Mouse (Mus musculus) right cerebral cortex, postnatal 4 days (tissue): ENCODE measurements around the gene Olfr287.

Experiments used
- DNase-seq: peaks from one replicate; pipeline ENCODE4 v3.0.0-alpha.2; 2022

Gene Olfr287

GRCm38 (mm10) chr15:98220877-98221276 lies at the start of gene Olfr287, which contains the start of gene Gm44579:
Gene Olfr287, minus strand, starts transcription at chr15:98221056.
Gene Gm44579, minus strand, starts transcription at chr15:98220977.
- DNase-seq = no peak

DNA sequence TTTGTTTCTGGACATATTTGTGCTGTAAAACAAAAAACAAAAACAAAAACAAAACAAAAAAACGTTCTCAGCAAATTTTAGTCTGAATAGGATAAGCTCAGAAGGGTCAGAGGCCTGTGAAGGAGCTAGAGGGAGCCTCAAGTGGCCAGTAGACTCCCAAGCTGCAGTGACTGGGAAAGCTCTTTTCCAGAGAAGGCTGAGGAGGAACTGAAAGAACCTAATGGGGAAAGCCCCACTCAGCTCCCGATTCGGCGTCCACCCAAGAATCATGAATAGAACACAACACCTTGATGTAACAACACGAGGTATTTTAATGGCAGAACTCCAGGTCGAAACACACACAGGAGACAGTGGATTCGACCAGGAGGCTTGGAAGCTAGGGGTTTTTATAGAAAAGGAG lies 36.9 kb upstream of the Olfr287 start:
- DNase-seq = no peak

DNA sequence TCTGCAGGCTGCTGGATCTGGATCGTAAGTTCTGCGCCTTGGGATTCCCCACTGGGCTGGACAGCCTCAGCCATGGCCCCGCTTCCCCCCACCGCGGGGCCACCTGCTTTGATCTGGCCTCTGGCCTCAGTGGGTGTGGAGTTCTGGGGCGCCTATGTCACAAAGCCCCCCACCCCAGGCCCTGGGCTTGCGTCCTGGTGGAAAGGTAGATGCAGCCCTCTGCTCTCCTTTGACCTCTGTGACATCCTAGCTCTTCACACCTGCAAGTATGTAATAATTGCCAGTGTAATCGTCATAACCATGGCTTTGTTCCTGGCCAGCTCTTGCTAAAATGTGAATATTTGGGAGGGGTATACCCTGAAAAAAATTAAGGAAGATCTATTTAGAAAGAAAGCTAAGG lies 36.3 kb upstream of the Olfr287 start, which contains the start of gene H1fnt:
Gene H1fnt, minus strand, starts transcription at position 101 of the 400 bp plus-strand sequence.
- no peak for DNase-seq

- DNase-seq = no peak
These were observed 35.4 kb upstream of the Olfr287 start for GRCm38 (mm10) chr15:98256271-98256670.

GRCm38 (mm10) chr15:98235442-98235841 lies 14.6 kb upstream of the Olfr287 start:
- DNase-seq = no peak

DNA sequence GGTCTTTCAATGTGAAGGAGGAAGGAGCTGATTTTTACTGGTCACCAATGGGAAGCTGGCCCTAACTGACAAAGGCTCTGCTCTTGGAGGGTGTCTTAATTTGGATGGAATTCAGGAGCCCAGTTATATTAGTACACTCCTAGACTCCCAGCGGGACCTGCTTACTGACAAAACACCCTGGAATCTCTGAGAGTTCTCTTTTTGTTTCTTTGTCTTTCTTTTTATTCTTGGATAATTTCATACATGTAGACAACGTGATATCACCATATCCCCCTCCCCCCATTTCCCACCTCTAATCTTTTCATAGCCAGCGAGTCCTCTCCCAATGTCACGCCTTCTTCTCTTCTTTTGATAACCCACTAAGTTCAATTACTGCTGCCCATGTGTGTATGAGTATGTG lies 13.5 kb upstream of the Olfr287 start, which contains the start of gene Olfr286:
Gene Olfr286, minus strand, starts transcription at position 101 of the 400 bp plus-strand sequence.
- DNase-seq = no peak

DNA sequence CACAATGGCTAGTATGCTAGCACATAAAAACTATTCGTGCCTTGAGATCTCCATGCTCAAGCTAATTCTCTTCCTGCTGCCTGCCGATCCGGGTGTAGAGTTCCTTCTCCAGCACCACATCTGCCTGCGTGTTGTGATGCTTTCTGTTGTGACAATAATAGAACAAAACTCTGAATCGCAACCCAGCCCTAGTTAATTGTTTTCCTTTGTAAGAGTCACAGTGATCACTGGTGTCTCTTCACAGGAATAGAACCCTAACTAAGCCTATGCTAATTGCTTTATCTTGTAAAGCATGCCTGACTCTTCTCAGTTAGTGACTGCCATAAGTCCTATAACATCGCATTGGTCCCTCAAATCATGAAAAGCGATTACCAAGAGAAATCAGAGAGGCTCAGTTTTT lies 5.2 kb upstream of the Olfr287 start:
- no peak for DNase-seq

- no peak for DNase-seq
These were observed 4.8 kb upstream of the Olfr287 start for GRCm38 (mm10) chr15:98225610-98226009.

GRCm38 (mm10) chr15:98222377-98222776 lies 1.5 kb upstream of the Olfr287 start:
- DNase-seq = no peak

- DNase-seq = no peak
These were observed 6.7 kb downstream of the Olfr287 start for GRCm38 (mm10) chr15:98214130-98214529.

- no peak for DNase-seq
These were observed 7.5 kb downstream of the Olfr287 start for GRCm38 (mm10) chr15:98213336-98213870.

GRCm38 (mm10) chr15:98209676-98210075 lies 11.2 kb downstream of the Olfr287 start:
- no peak for DNase-seq

DNA sequence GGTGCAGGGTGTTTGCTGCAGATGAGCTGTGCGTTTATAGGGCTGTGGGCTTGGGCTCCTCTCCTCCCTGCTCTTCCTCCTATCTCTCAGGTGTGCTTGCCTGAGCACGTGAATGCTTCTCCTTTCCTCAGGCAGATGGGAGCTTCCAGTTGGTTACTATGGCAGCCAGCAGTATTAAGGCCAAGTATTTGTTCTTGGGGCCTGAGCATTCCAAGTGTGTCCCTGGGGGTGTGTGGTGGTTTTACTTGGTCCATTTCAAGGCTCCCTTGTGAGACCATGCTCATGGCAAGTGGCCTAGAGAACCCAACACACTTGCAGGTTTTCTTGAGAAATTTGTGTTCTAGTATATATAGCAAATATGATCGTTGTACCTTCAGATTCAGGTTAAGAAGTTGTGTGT lies 25.4 kb downstream of the Olfr287 start, which contains the start of gene Olfr288:
Gene Olfr288, minus strand, starts transcription at position 101 of the 400 bp plus-strand sequence.
- no peak for DNase-seq

GRCm38 (mm10) chr15:98184456-98184855 lies 36.4 kb downstream of the Olfr287 start:
- DNase-seq = no peak

DNA sequence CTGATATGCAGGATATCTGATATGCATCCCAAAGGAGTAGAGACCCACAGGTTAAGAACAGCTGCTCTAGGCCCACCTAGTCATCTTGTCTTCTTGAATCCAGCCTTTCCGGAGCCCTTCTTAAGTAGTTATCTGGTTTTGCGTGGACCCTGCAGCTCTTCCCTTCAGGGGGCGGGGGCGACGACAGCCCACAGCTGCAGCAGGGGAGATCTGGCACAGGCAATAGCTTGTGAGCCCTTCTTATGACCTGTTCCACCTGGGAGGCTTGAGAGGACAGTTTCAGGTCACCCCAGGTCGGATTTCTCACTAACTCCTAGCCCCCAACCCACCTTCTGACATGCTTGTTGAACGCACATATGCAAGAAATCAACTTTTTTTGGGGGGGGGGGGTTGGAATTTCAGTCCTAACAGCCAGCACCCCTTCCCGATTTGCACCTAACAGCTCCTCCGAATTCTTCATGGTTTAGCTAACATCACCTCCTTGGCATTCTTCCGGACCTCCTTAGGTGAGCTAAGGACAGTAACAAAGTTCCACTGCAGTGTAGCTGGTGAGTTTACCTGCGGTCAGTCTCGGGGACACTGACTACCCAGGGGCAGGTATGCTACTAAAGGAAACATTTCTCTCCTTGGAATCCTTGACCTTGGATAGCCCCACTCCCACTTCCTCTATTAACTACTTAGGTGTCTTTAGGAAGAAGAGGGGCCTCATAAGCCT lies 38.8 kb downstream of the Olfr287 start:
- no peak for DNase-seq

- peak; percentile 80 for DNase-seq
These were observed 39.6 kb downstream of the Olfr287 start for GRCm38 (mm10) chr15:98181132-98181711.

DNA sequence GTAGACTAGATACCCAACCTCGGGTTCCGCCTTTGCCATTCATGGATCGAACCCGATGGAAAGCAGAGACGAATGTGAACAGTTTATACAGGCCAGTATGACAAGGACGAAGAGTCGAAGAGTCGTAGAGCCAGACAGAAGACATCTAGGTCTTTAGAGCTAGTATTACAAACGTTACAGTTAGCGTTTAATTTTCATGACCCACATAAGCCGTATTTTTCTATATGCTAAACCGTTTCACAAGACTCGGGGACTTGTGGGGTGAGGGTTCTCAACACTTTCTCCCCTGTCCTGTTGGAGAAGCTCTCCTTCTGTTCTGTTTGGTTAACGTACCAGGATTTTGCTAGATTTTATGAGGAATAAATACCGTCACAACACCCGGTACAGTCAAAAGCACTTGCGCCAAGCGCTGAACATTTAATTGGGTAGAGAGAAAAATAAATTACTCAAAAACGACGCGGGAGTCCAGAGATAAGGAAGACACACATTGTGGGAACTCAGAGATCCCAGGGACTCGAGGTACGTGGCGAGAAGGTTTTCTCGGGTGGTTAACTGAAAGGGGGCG lies 40.2 kb downstream of the Olfr287 start:
- DNase-seq = no peak

DNA sequence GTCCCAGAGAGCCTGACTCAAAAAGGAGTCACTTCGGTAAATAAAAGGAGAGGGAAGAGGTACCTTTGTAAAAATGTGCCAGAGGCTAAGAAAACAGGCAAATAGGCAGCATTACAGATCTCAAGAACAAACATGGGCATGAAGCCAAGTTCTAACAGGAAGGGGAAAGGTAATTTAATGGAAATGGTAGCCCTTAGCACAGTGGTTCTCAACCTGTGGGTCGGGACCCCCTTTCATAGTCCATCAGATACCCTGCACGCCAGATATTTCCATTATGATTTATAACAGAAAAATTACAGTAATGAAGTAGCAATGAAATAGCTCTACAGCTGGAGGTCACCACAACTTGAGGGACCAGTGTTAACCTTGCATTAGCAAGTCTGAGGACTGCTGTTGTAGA lies 43.5 kb downstream of the Olfr287 start:
- DNase-seq = no peak

DNA sequence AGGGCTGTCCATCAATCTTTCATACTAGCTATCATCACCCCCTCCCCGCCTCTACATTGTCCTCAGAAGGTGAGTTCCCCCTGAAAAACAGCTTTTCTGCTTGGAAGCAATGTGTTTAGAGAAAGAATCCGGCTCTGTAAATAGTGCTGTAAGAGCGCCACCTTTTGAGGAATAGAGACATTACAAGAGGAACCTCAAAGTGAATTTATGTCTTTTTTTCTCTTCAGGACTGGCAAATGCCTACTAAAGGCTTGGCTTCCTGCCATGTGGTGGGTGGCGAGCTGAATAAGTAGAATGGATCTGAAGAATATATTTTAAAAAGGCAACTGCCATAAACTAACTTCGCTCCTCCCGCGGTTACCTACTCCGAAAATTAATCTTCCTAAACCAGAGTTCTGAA lies 47.0 kb downstream of the Olfr287 start:
- peak; percentile 62 for DNase-seq

DNA sequence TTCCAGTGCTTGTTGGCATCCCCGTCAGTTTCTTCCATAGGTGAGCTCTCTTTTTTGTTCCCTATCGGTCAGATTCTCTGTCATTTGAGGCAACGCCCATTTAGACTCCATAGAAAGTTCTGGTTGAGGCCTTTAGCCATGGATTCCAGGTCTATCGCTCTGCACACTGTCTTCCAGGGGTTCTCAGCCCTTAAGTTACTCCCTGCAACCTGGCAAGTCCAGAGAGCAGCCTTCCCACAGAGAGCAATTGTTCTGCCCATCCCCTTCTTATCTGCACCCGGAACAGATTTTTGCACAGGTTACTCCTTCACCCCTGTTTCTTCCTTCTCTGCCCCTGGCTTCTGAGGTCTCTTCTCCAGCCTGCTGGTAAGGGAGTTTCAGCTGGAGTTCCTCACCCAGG lies 48.7 kb downstream of the Olfr287 start:
- DNase-seq = no peak

GRCm38 (mm10) chr15:98170917-98171316 lies 49.9 kb downstream of the Olfr287 start:
- no peak for DNase-seq

DNA sequence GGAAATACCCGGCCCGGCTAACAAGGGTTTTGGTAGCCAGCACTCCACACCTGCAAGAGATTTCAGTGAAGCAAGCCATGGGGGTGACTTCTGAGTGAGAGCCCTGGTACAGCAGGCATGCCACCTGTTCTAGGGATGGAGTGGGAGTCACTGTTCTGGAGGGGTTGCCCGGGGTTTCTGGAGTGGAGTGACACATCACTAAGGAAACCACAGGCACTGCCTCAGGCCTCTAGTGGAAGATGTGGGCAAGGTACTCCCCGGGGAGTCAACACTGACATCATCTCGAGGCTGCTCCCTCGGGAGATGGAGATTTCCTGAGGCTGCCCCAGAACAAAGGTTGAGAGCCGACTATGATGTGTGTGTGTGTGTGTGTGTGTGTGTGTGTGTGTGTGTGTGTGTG lies 50.5 kb downstream of the Olfr287 start:
- DNase-seq = peak; percentile 19

GRCm38 (mm10) chr15:98168622-98169004 lies 52.2 kb downstream of the Olfr287 start:
- peak; percentile 14 for DNase-seq
